Mouse (Mus musculus) cortical plate, adult 2 months (tissue): ENCODE data around the gene Tnfrsf21.

Experiments
- CTCF ChIP-seq: fragments of 200-500 bp; IDR thresholded peaks from 2 replicates; pipeline ENCODE4 v1.5.1; 2011; ENCODE audit warnings: mild to moderate bottlenecking, control low read depth, low read length; ENCODE audit not compliant: insufficient read depth; ENCODE audit errors: extremely low read depth
- POLR2A ChIP-seq: fragments of 200-500 bp; IDR thresholded peaks from 2 replicates; pipeline ENCODE4 v1.6.1; 2011; ENCODE audit warnings: mild to moderate bottlenecking, low read length, control low read depth; ENCODE audit not compliant: insufficient read depth; ENCODE audit errors: extremely low read depth

- TF ChIP-seq CTCF (no peak), POLR2A (no peak)
Measured at GRCm38 (mm10) chr17:43135398-43136265, 119.3 kb downstream of the Tnfrsf21 start.
